Comparison of ENCODE assay signal across 26 mouse cellular contexts in the genomic region with DNA sequence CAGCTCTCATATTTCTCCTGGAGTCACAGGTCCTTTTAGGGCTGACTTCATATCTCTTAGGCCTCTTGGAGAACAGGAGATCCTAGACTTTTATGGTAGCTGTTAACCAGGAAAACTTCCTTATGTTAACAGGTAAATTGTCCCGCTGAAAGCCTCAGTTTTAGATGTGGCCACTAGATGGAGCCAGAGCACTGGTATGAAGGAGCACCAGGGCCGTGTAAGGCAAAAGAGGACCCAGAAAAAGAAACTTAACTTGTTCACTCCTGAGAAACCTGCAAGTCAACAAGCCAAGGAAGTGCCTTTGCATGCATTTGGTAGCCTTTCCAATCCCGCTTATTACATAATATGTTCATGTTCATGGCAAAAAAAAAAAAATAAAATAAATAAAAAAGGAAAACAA. TPM values are rescaled to one million over a fixed set of nuclear protein-coding genes. Genes with fewer than 3 reads are reported as not detected.
DNase-seq lines count a peak whose midpoint lies in the region; ATAC-seq and TF ChIP-seq lines count a peak whose summit lies in the region.
"Not testable (repeated sequence)": the region's sequence is repeated elsewhere in the genome, so short reads cannot be mapped to it uniquely, and the experiment has no call there.
"Had no signal": no experiment of that assay in that cellular context is flagged by ENCODE, and none has a peak within 500 bp of the region (broad histone marks: within the 10 kb centered on the region; RNA-seq: fewer than 3 reads in every experiment).

No protein-coding gene starts in this region.

- DNase-seq in embryonic facial prominence, embryonic 14.5 days (ENCODE audit: low spot score); forebrain, embryonic 14.5 days (ENCODE audit: low spot score); lung, postnatal 0 days (ENCODE audit: low spot score); neural tube, embryonic 11.5 days (ENCODE audit: low spot score): not testable (repeated sequence)

- H3K4me1 ChIP-seq in embryonic facial prominence, embryonic 14.5 days (ENCODE audit: control insufficient read depth, insufficient read depth, low read length); forebrain, embryonic 14.5 days (ENCODE audit: control insufficient read depth, insufficient read depth, low read length); intestine, embryonic 15.5 days (replicated peaks); lung, postnatal 0 days (ENCODE audit: insufficient read depth, low read depth, low read length); midbrain, embryonic 13.5 days (replicated peaks); neural tube, embryonic 11.5 days (ENCODE audit: control insufficient read depth, insufficient read depth, low read length): not testable (repeated sequence)

- TF ChIP-seq EP300 in lung, postnatal 0 days (IDR thresholded peaks at IDR 0.05), result not testable (repeated sequence)

- not testable (repeated sequence) for H3K27me3 ChIP-seq in embryonic facial prominence, embryonic 14.5 days (replicated peaks; ENCODE audit: control insufficient read depth, insufficient read depth, low read length); forebrain, embryonic 14.5 days (replicated peaks; ENCODE audit: control insufficient read depth, insufficient read depth, low read length); intestine, embryonic 15.5 days (replicated peaks); lung, postnatal 0 days (replicated peaks; ENCODE audit: insufficient read depth, low read length); midbrain, embryonic 13.5 days; neural tube, embryonic 11.5 days (ENCODE audit: control insufficient read depth, insufficient read depth, low read length)

- H3K9ac ChIP-seq in embryonic facial prominence, embryonic 14.5 days (ENCODE audit: low read depth, low read length); forebrain, embryonic 14.5 days (ENCODE audit: low read length); intestine, embryonic 15.5 days; lung, postnatal 0 days (replicated peaks; ENCODE audit: low read depth); midbrain, embryonic 13.5 days (replicated peaks); neural tube, embryonic 11.5 days (ENCODE audit: low read length): not testable (repeated sequence)

- WGBS in embryonic facial prominence, embryonic 14.5 days, result no CpG with 5 or more reads among the region's 3 CpGs
- WGBS in forebrain, embryonic 14.5 days, result no CpG with 5 or more reads among the region's 3 CpGs
- WGBS in intestine, embryonic 15.5 days, result no CpG with 5 or more reads among the region's 3 CpGs
- WGBS in lung, postnatal 0 days, result no CpG with 5 or more reads among the region's 3 CpGs
- no CpG with 5 or more reads among the region's 3 CpGs for WGBS in midbrain, embryonic 13.5 days
- no CpG with 5 or more reads among the region's 3 CpGs for WGBS in neural tube, embryonic 11.5 days

- H3K4me2 ChIP-seq in embryonic facial prominence, embryonic 14.5 days (ENCODE audit: low read depth, low read length); forebrain, embryonic 14.5 days (ENCODE audit: low read length); intestine, embryonic 15.5 days (replicated peaks); lung, postnatal 0 days (replicated peaks; ENCODE audit: low read depth, low read length); midbrain, embryonic 13.5 days (replicated peaks); neural tube, embryonic 11.5 days (ENCODE audit: low read depth): not testable (repeated sequence)

- ATAC-seq in embryonic facial prominence, embryonic 14.5 days (ENCODE audit: low read depth), result 0 out of 2 replicates have a peak, but pooled peaks have one; percentile 30
- ATAC-seq in forebrain, embryonic 14.5 days, result peak; percentile 54; the same call in 1 of the 2 replicates
- ATAC-seq in hematopoietic stem cell, adult 5-6 weeks (replicated peaks in 1 of 2; ENCODE audit: insufficient read depth in 1 of 2, low FRiP score in 2 of 2, low TSS enrichment in 1 of 2, low read depth in 1 of 2, poor library complexity in 2 of 2, severe bottlenecking in 2 of 2), result peak; percentile 83 to 87
- ATAC-seq in intestine, embryonic 15.5 days, result peak; percentile 72
- ATAC-seq in lung, postnatal 0 days, result peak; percentile 28; the same call in 1 of the 2 replicates
- ATAC-seq in midbrain, embryonic 13.5 days, result 0 out of 2 replicates have a peak, but pooled peaks have one; percentile 53
- ATAC-seq in neural tube, embryonic 11.5 days (ENCODE audit: insufficient read depth, low FRiP score, low TSS enrichment), result peak; percentile 31; the same call in 1 of the 2 replicates

- H3K36me3 ChIP-seq in embryonic facial prominence, embryonic 14.5 days (ENCODE audit: control insufficient read depth, insufficient read depth, low read length); forebrain, embryonic 14.5 days (ENCODE audit: control insufficient read depth, insufficient read depth, low read length); intestine, embryonic 15.5 days; lung, postnatal 0 days (ENCODE audit: insufficient read depth, low read length); midbrain, embryonic 13.5 days; neural tube, embryonic 11.5 days (ENCODE audit: control insufficient read depth, insufficient read depth, low read length): not testable (repeated sequence)

- not testable (repeated sequence) for H3K27ac ChIP-seq in embryonic facial prominence, embryonic 14.5 days (replicated peaks; ENCODE audit: low read depth, low read length); forebrain, embryonic 14.5 days (ENCODE audit: low read depth, low read length); intestine, embryonic 15.5 days; lung, postnatal 0 days (ENCODE audit: low read length); midbrain, embryonic 13.5 days; neural tube, embryonic 11.5 days (ENCODE audit: low read depth, low read length)

- H3K9me3 ChIP-seq in embryonic facial prominence, embryonic 14.5 days (ENCODE audit: control insufficient read depth, low read length); forebrain, embryonic 14.5 days (replicated peaks; ENCODE audit: control insufficient read depth, low read length); intestine, embryonic 15.5 days; lung, postnatal 0 days (ENCODE audit: low read length); midbrain, embryonic 13.5 days; neural tube, embryonic 11.5 days (ENCODE audit: control insufficient read depth, low read length): not testable (repeated sequence)

- TF ChIP-seq CTCF in lung, postnatal 0 days (IDR thresholded peaks at IDR 0.05), result not testable (repeated sequence)

- not testable (repeated sequence) for H3K4me3 ChIP-seq in embryonic facial prominence, embryonic 14.5 days (ENCODE audit: low read depth, low read length); forebrain, embryonic 14.5 days (ENCODE audit: low read depth, low read length); intestine, embryonic 15.5 days (replicated peaks); lung, postnatal 0 days (ENCODE audit: low read depth, low read length); midbrain, embryonic 13.5 days (replicated peaks); neural tube, embryonic 11.5 days (ENCODE audit: low read depth, low read length)

RNA-seq across cellular contexts. Expression of a gene that starts 29.5 kb away (rescaled TPM):
- polyA plus RNA-seq in embryonic facial prominence, embryonic 14.5 days (2014; fragmentation: Nextera tagmentation; extraction: Ambion mirVana), result not detected in 2 replicates
- not detected in 2 replicates for polyA plus RNA-seq in forebrain, embryonic 14.5 days (2014; fragmentation: Nextera tagmentation; extraction: Ambion mirVana)
- 0.19 TPM in 1 of 2 replicates, not detected in the other for total RNA-seq in hematopoietic stem cell, adult 5-6 weeks (2017)
- polyA plus RNA-seq in intestine, embryonic 15.5 days (2015; fragmentation: Nextera tagmentation; extraction: Ambion mirVana), result not detected in 2 replicates
- not detected in 2 replicates for polyA plus RNA-seq in lung, postnatal 0 days (2015; fragmentation: Nextera tagmentation; extraction: Ambion mirVana)
- not detected in 2 replicates for polyA plus RNA-seq in midbrain, embryonic 13.5 days (2015; fragmentation: Nextera tagmentation; extraction: Ambion mirVana)
- not detected in 2 replicates for polyA plus RNA-seq in neural tube, embryonic 11.5 days (2014; fragmentation: Nextera tagmentation; extraction: Ambion mirVana)
- total RNA-seq: adrenal gland, postnatal 10 days; CH12.LX; gastrocnemius, postnatal 10 days; MEL had no signal
- polyA plus RNA-seq: embryonic facial prominence, embryonic 12.5 days; heart, embryonic 11.5 days; heart, postnatal 0 days; hindbrain, embryonic 10.5 days; inflammation-experienced regulatory T-cells, adult 6 months; kidney, embryonic 15.5 days; limb, embryonic 12.5 days; liver, embryonic 11.5 days; liver, postnatal 0 days; myocyte; stomach, postnatal 0 days; thymus, adult 2 months had no signal

RNA-seq across cellular contexts. Expression of a gene that starts 41.9 kb away (rescaled TPM):
- 0.07 TPM in 2 replicates for polyA plus RNA-seq in embryonic facial prominence, embryonic 14.5 days (2014; fragmentation: Nextera tagmentation; extraction: Ambion mirVana)
- not detected in 2 replicates for polyA plus RNA-seq in forebrain, embryonic 14.5 days (2014; fragmentation: Nextera tagmentation; extraction: Ambion mirVana)
- total RNA-seq in hematopoietic stem cell, adult 5-6 weeks (2017), result not detected in 2 replicates
- polyA plus RNA-seq in intestine, embryonic 15.5 days (2015; fragmentation: Nextera tagmentation; extraction: Ambion mirVana), result not detected in 2 replicates
- polyA plus RNA-seq in lung, postnatal 0 days (2015; fragmentation: Nextera tagmentation; extraction: Ambion mirVana), result not detected in 2 replicates
- polyA plus RNA-seq in midbrain, embryonic 13.5 days (2015; fragmentation: Nextera tagmentation; extraction: Ambion mirVana), result not detected in 2 replicates
- polyA plus RNA-seq in neural tube, embryonic 11.5 days (2014; fragmentation: Nextera tagmentation; extraction: Ambion mirVana), result not detected in 2 replicates
- total RNA-seq: adrenal gland, postnatal 10 days; CH12.LX; gastrocnemius, postnatal 10 days; layer of hippocampus, adult 8-10 months; layer of hippocampus, postnatal 36 days; left cerebral cortex, postnatal 10 days; MEL had no signal
- polyA plus RNA-seq: embryonic facial prominence, embryonic 12.5 days; heart, embryonic 11.5 days; heart, postnatal 0 days; hindbrain, embryonic 10.5 days; inflammation-experienced regulatory T-cells, adult 6 months; limb, embryonic 12.5 days; liver, embryonic 11.5 days; liver, postnatal 0 days; myocyte; stomach, postnatal 0 days; thymus, adult 2 months had no signal

RNA-seq across cellular contexts. Expression of a gene that starts 52.7 kb away (rescaled TPM):
- polyA plus RNA-seq in embryonic facial prominence, embryonic 14.5 days (2014; fragmentation: Nextera tagmentation; extraction: Ambion mirVana), result 0.20 and 0.45 TPM in 2 replicates
- not detected in 2 replicates for polyA plus RNA-seq in forebrain, embryonic 14.5 days (2014; fragmentation: Nextera tagmentation; extraction: Ambion mirVana)
- not detected in 2 replicates for total RNA-seq in hematopoietic stem cell, adult 5-6 weeks (2017)
- polyA plus RNA-seq in intestine, embryonic 15.5 days (2015; fragmentation: Nextera tagmentation; extraction: Ambion mirVana), result not detected in 2 replicates
- not detected in 2 replicates for polyA plus RNA-seq in lung, postnatal 0 days (2015; fragmentation: Nextera tagmentation; extraction: Ambion mirVana)
- not detected in 2 replicates for polyA plus RNA-seq in midbrain, embryonic 13.5 days (2015; fragmentation: Nextera tagmentation; extraction: Ambion mirVana)
- polyA plus RNA-seq in neural tube, embryonic 11.5 days (2014; fragmentation: Nextera tagmentation; extraction: Ambion mirVana), result 0.20 TPM in 1 of 2 replicates, not detected in the other
- total RNA-seq: adrenal gland, postnatal 10 days; CH12.LX; gastrocnemius, postnatal 10 days; layer of hippocampus, adult 8-10 months; layer of hippocampus, postnatal 36 days; left cerebral cortex, postnatal 10 days; MEL had no signal
- polyA plus RNA-seq: embryonic facial prominence, embryonic 12.5 days; heart, embryonic 11.5 days; heart, postnatal 0 days; hindbrain, embryonic 10.5 days; inflammation-experienced regulatory T-cells, adult 6 months; kidney, embryonic 15.5 days; limb, embryonic 12.5 days; liver, embryonic 11.5 days; liver, postnatal 0 days; myocyte; stomach, postnatal 0 days; thymus, adult 2 months had no signal

Comparison
In these comparisons a context has a peak if more than half of its experiments do, and no peak if none do; other contexts are left out.
1. ATAC-seq: peak in every context shown above with its lines; median percentile 85 in hematopoietic stem cell, adult 5-6 weeks; 72 in intestine, embryonic 15.5 days; 54 in forebrain, embryonic 14.5 days; 53 in midbrain, embryonic 13.5 days; 31 in neural tube, embryonic 11.5 days; 30 in embryonic facial prominence, embryonic 14.5 days; 28 in lung, postnatal 0 days.